Mouse (Mus musculus): ENCODE results near the gene Tlnrd1. TPM values are rescaled to one million over a fixed set of nuclear protein-coding genes. Genes with fewer than 3 reads are reported as not detected.
A peak's percentile ranks its signal among the peaks of the same experiment; 100 is the strongest.

Tlnrd1 gene
- polyA plus RNA-seq, 1 experiment from 2014 or later: 6.2 TPM

DNA sequence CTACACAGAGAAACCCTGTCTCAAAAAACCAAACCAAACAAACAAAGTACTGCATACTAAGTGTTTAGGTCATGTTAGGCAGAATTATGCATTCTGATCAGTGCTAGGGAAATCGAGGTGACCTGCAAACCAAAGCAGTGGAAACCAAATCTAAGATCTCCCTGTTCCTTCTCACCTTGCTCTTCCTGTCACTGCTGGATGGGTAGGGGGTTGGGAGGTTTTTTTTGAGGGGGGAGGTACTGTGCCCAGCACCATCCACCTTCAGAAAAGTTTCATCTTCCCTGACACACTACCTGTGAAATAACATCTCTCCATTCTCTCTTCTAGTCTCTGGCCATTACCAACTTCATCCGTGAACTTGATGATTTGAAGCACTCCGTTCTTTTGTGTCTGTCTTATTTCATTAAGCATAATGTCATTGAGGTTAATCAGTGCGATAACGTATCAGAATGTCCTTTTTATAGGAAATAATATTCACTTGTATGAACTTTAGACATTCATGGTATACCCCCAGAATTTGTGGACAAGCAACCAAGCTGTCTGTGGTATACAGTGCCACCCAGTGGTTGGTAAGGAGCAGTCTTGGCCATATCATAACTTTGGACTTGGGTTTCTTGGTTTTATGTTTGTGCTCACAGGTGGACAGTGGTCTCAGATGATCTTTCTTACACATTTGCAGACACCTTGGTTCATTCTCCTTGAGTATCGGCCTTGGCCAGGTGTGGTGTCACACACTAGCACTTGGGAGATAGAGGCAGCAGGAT lies 2.4 kb upstream of the Tlnrd1 start:
- WGBS: 98% methylated on average over 6 of the region's 6 CpGs
- Histone ChIP-seq H3K4me3 (ENCODE audit: low read length) (no peak overlapping the region), H3K36me3 (ENCODE audit: control insufficient read depth, insufficient read depth, low read length) (0 out of 2 replicates have a peak, but pooled peaks cover 4% of the 10 kb centered on the region), H3K9ac (ENCODE audit: low read depth, low read length) (no peak overlapping the region), H3K9me3 (ENCODE audit: control insufficient read depth, low read length) (no peaks in the 10 kb centered on the region), H3K4me1 (ENCODE audit: control insufficient read depth, insufficient read depth, low read depth, low read length) (peaks cover 13% of the 10 kb centered on the region), H3K27me3 (replicated peaks; ENCODE audit: control insufficient read depth, insufficient read depth, low read length) (no peaks in the 10 kb centered on the region), H3K4me2 (ENCODE audit: low read length) (no peak overlapping the region), H3K27ac (ENCODE audit: low read depth, low read length) (no peak overlapping the region)
- no peak for ATAC-seq

DNA sequence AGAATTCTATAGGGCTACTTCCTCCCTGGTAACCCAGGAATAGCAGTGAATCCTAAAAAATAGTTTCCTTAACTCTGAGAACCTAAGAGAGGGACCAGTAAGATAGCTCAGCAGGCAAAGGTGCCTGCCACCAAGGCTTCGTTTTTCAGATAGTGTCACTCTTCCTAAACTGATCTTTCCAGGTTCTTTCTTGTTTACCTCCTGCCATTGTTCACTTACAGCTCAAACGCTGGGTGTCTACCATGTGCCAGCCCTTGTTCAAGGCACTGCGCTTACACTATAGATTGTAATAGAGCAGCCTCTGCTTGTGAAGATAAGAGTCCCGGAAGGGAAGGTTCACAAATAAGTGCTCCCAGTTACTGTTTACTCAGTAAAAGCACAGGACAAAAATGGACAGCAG lies 1.7 kb upstream of the Tlnrd1 start:
- Histone ChIP-seq H3K4me3 (ENCODE audit: low read length) (no peak overlapping the region), H3K27ac (ENCODE audit: low read depth, low read length) (no peak overlapping the region), H3K36me3 (ENCODE audit: control insufficient read depth, insufficient read depth, low read length) (0 out of 2 replicates have a peak, but pooled peaks cover 4% of the 10 kb centered on the region), H3K4me1 (ENCODE audit: control insufficient read depth, insufficient read depth, low read depth, low read length) (peaks cover 18% of the 10 kb centered on the region), H3K27me3 (replicated peaks; ENCODE audit: control insufficient read depth, insufficient read depth, low read length) (no peaks in the 10 kb centered on the region), H3K4me2 (ENCODE audit: low read length) (no peak overlapping the region), H3K9me3 (ENCODE audit: control insufficient read depth, low read length) (no peaks in the 10 kb centered on the region), H3K9ac (ENCODE audit: low read depth, low read length) (no peak overlapping the region)
- ATAC-seq: no peak
- 94% methylated on average over 4 of the region's 4 CpGs for WGBS

DNA sequence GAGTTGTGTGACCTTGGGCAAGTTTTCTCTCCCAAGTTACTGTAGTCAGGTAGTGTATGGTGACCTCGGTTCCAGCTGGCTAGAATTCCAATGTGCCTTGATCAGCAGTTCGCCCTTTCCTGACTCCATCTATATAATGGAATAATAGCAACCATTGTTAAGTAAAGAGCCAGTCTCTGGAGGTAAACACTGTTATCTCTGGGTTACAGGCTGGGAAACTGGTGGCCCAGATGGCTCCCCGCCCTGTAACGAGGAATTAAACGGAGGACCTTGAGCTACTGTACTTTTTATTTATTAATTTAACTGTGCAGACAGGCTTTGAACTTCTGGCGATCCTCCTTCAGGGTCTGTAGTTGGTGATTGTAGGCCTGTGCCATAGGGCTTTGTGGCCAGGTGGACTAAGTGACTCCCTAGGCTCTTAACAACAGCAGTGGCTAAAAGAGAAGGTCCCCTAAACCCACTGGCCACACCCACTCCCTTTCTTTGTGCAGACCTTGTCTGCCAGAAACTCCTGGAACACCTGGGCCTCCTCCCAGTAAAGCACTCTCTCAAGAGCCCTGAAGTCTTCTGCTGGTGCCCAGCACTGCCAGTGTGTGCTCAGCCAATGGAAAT lies 922 bp upstream of the Tlnrd1 start:
- Histone ChIP-seq H3K9ac (ENCODE audit: low read depth, low read length) (peak overlapping the region; percentile 92), H3K27me3 (replicated peaks; ENCODE audit: control insufficient read depth, insufficient read depth, low read length) (no peaks in the 10 kb centered on the region), H3K36me3 (ENCODE audit: control insufficient read depth, insufficient read depth, low read length) (0 out of 2 replicates have a peak, but pooled peaks cover 4% of the 10 kb centered on the region), H3K9me3 (ENCODE audit: control insufficient read depth, low read length) (no peaks in the 10 kb centered on the region), H3K4me1 (ENCODE audit: control insufficient read depth, insufficient read depth, low read depth, low read length) (peaks cover 25% of the 10 kb centered on the region), H3K4me3 (ENCODE audit: low read length) (peak overlapping the region; percentile 87), H3K27ac (ENCODE audit: low read depth, low read length) (peak overlapping the region; percentile 93; the same call in 1 of the 2 replicates), H3K4me2 (ENCODE audit: low read length) (peak overlapping the region; percentile 81)
- WGBS: 35% methylated on average over 6 of the region's 6 CpGs
- no peak for ATAC-seq

DNA sequence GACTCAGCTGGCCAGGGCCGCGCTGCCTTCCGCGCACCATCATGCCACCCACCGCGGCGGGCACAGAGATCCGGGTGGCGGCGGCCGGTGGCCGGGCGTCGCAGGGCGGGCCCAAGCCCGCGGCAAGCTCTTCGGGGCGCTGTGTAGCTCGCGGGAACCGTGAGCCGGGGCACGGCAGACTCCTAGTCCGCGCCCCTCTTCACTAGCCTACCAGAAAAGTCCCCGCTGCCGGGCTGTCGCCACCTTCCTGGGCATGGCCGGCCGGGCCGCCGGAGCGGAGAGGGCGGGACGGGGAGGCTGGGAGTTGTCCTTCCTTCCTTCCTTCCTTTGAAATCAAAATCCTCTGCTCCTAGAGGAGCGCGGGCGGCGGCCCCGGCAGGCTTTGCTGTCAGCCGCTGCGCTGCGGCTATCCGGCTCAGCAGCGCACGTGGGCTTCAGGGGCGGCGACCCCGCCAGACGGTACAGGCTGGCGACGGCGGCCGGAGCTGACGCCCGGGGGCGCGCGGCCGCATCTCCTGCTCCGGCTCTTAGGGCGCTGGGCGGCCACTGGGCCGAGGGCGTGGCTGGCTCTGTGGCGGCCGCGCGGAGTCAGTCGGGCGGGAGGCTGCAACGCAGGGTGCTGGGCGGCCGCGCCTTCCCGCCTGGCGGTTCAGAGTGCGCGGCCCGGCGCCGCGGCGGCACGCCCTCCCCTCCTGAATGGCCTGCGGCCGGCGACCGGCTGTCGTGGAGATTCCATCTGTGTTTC lies 657 bp downstream of the Tlnrd1 start:
- H3K4me2 ChIP-seq (ENCODE audit: low read length): peak overlapping the region; percentile 81
- peak overlapping the region; percentile 93 for H3K27ac ChIP-seq (ENCODE audit: low read depth, low read length)
- H3K4me3 ChIP-seq (ENCODE audit: low read length): peak overlapping the region; percentile 87
- under 1% methylated on average over 87 of the region's 91 CpGs for WGBS
- 0 out of 2 replicates have a peak, but pooled peaks cover 4% of the 10 kb centered on the region for H3K36me3 ChIP-seq (ENCODE audit: control insufficient read depth, insufficient read depth, low read length)
- ATAC-seq: peak; percentile 70
- no peaks in the 10 kb centered on the region for H3K9me3 ChIP-seq (ENCODE audit: control insufficient read depth, low read length)
- H3K9ac ChIP-seq (ENCODE audit: low read depth, low read length): peak overlapping the region; percentile 92
- peaks cover 38% of the 10 kb centered on the region for H3K4me1 ChIP-seq (ENCODE audit: control insufficient read depth, insufficient read depth, low read depth, low read length)
- H3K27me3 ChIP-seq (replicated peaks; ENCODE audit: control insufficient read depth, insufficient read depth, low read length): no peaks in the 10 kb centered on the region

DNA sequence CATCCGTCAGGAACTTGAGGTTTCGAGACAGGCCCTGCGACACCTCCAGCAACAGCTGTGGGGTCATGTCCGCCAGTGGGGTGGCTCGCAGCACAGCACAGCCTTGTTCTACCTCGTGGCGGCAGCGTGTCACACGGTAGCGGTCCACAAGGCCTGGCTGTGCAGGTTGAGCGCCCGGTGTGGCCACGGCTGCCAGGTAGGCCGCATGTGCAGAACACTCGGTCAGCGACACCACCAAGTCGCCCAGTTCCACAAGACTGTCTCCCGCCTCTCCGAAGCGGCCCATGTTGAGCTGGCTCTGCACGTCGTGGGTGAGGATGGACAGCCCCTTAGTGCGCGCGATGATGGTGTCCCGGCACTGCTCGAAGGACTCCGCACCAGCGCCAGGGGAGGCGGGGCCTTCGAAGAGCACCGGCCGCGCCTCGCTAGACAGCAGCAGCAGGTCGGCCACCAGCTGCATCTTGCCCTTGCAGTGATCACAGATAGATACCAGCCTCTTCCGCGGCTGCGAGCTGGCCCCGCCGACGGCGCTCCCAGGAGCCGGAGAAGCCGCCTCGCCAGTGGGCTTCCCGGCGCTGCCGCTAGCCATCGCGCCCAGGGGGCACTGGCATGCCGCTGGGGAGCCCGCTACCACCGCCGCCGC lies 1.4 kb downstream of the Tlnrd1 start:
- Histone ChIP-seq H3K4me1 (ENCODE audit: control insufficient read depth, insufficient read depth, low read depth, low read length) (peaks cover 43% of the 10 kb centered on the region), H3K9me3 (ENCODE audit: control insufficient read depth, low read length) (no peaks in the 10 kb centered on the region), H3K9ac (ENCODE audit: low read depth, low read length) (peak overlapping the region; percentile 92), H3K36me3 (ENCODE audit: control insufficient read depth, insufficient read depth, low read length) (0 out of 2 replicates have a peak, but pooled peaks cover 4% of the 10 kb centered on the region), H3K27ac (ENCODE audit: low read depth, low read length) (peak overlapping the region; percentile 93), H3K27me3 (replicated peaks; ENCODE audit: control insufficient read depth, insufficient read depth, low read length) (no peaks in the 10 kb centered on the region), H3K4me2 (ENCODE audit: low read length) (peak overlapping the region; percentile 81), H3K4me3 (ENCODE audit: low read length) (peak overlapping the region; percentile 87)
- ATAC-seq: peak; percentile 21
- 22% methylated on average over 47 of the region's 56 CpGs for WGBS

DNA sequence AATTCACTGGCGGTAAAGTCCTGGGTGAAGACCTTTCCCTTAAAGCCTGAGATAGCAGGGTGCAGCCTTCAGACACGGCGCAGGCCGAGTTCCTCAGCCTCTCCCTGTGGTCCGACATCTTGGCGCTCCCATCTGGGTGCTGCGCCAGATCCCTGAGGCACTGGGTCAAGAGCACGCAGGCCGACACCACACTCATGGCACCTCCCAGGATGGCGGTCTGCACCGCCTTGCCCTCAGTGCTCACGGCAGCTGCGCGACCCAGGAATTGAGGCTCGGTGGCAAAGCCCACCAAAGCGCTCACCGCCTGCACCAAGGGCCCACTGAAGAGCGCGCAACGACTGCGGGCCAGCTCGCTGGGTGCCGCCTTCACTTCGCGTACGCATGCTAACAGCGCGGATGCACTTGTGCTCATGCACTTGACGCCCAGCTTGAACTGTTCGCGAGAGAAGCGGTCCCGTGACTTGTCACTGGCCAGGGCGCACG lies 1.9 kb downstream of the Tlnrd1 start:
- Histone ChIP-seq H3K4me2 (ENCODE audit: low read length) (peak overlapping the region; percentile 81), H3K36me3 (ENCODE audit: control insufficient read depth, insufficient read depth, low read length) (0 out of 2 replicates have a peak, but pooled peaks cover 4% of the 10 kb centered on the region), H3K27ac (ENCODE audit: low read depth, low read length) (no peak overlapping the region), H3K27me3 (replicated peaks; ENCODE audit: control insufficient read depth, insufficient read depth, low read length) (no peaks in the 10 kb centered on the region), H3K4me3 (ENCODE audit: low read length) (peak overlapping the region; percentile 87), H3K4me1 (ENCODE audit: control insufficient read depth, insufficient read depth, low read depth, low read length) (peaks cover 43% of the 10 kb centered on the region), H3K9ac (ENCODE audit: low read depth, low read length) (no peak overlapping the region), H3K9me3 (ENCODE audit: control insufficient read depth, low read length) (no peaks in the 10 kb centered on the region)
- no peak for ATAC-seq
- 91% methylated on average over 35 of the region's 35 CpGs for WGBS

DNA sequence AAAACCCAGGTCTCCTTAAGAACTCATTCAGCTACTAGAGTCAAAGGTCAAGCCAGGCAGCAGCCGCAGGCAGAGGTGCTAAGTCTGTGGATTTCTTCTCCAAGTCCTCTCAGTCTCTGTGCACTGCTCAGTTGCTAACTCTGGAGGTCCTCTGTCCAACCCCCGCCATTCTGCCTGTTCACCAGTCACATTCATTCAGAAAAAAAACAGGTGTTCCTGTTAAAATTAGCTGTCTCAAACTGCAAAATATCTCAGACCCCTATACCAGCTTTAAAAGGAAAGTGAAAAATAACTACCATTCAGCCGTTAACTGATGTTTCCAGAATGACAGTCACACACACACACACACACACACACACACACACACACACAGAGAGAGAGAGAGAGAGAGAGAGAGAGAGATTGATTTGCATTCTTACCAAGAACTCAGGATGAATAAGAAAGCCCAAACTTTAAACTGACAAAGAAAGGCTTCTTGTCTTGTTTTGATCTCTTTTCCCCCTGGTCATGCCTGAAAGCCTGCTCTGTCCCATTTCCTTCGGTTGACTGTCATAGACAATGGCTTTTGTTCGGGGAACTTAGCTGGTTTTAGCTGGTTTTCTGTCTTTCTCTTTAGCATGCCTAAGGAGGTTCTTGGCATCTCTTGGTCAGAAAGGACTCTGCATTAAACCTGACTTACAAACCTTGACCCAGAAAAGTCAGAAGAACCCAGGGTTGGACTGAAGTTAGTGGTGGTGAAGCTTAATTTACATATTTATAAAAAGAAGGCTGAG lies 5.2 kb downstream of the Tlnrd1 start:
- Histone ChIP-seq H3K9ac (ENCODE audit: low read depth, low read length) (no peak overlapping the region), H3K9me3 (ENCODE audit: control insufficient read depth, low read length) (no peaks in the 10 kb centered on the region), H3K36me3 (ENCODE audit: control insufficient read depth, insufficient read depth, low read length) (0 out of 2 replicates have a peak, but pooled peaks cover 9% of the 10 kb centered on the region), H3K4me1 (ENCODE audit: control insufficient read depth, insufficient read depth, low read depth, low read length) (peaks cover 43% of the 10 kb centered on the region), H3K4me3 (ENCODE audit: low read length) (no peak overlapping the region), H3K4me2 (ENCODE audit: low read length) (peak overlapping the region; percentile 44), H3K27ac (ENCODE audit: low read depth, low read length) (peak overlapping the region; percentile 36; the same call in 1 of the 2 replicates), H3K27me3 (replicated peaks; ENCODE audit: control insufficient read depth, insufficient read depth, low read length) (no peaks in the 10 kb centered on the region)
- WGBS: 7% methylated on average over 5 of the region's 5 CpGs
- ATAC-seq: no peak

DNA sequence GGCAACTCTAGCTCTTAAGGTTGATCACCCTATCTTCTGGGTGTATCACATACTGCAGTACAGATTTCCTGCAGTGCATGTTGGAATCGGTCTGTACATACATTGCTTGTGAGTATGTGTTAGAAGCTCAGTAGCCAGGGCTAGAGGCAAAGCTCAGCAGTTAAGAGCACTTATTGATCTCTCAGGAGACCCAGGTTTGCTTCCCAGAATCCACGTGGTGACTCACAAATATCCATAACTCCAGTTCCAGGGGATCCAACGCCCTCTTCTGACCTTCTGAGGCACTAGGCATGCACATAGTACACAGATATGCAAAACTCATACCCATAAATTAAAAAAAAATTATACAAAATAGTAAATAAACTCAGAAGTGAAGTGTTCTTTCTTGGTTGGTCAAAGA lies 7.0 kb downstream of the Tlnrd1 start:
- ATAC-seq: no peak
- H3K36me3 ChIP-seq (ENCODE audit: control insufficient read depth, insufficient read depth, low read length): 0 out of 2 replicates have a peak, but pooled peaks cover 5% of the 10 kb centered on the region
- H3K4me1 ChIP-seq (ENCODE audit: control insufficient read depth, insufficient read depth, low read depth, low read length): peaks cover 36% of the 10 kb centered on the region
- H3K4me2 ChIP-seq (ENCODE audit: low read length): no peak overlapping the region
- H3K27me3 ChIP-seq (replicated peaks; ENCODE audit: control insufficient read depth, insufficient read depth, low read length): no peaks in the 10 kb centered on the region
- no peaks in the 10 kb centered on the region for H3K9me3 ChIP-seq (ENCODE audit: control insufficient read depth, low read length)
- no peak overlapping the region for H3K27ac ChIP-seq (ENCODE audit: low read depth, low read length)
- H3K4me3 ChIP-seq (ENCODE audit: low read length): no peak overlapping the region
- no peak overlapping the region for H3K9ac ChIP-seq (ENCODE audit: low read depth, low read length)
- 77% methylated on average over 3 of the region's 3 CpGs for WGBS
